Mouse (Mus musculus) C2C12 (cell line): ENCODE data around the gene Frmd4b. TPM values are rescaled to one million over a fixed set of nuclear protein-coding genes. Genes with fewer than 3 reads are reported as not detected.

Source experiments
- H3K27me3 ChIP-seq: one replicate; pipeline ENCODE4 v1.6.1; 2011; ENCODE audit not compliant: control insufficient read depth, insufficient read depth, insufficient read length
- H3K36me3 ChIP-seq: one replicate; pipeline ENCODE4 v1.6.1; 2011; ENCODE audit not compliant: control insufficient read depth, insufficient read depth
- H3K4me3 ChIP-seq: one replicate; pipeline ENCODE4 v1.5.1; 2011; ENCODE audit warnings: mild to moderate bottlenecking, control low read depth; ENCODE audit not compliant: poor library complexity, insufficient read depth, severe bottlenecking
- H3K79me2 ChIP-seq: one replicate; pipeline ENCODE4 v1.6.1; 2011; ENCODE audit not compliant: control insufficient read depth, insufficient read depth
- H3K79me3 ChIP-seq: one replicate; pipeline ENCODE4 v1.6.1; 2011; ENCODE audit warnings: low read depth, control low read depth
- H3ac ChIP-seq: one replicate; pipeline ENCODE3; 2011; ENCODE audit warnings: low read depth; ENCODE audit not compliant: control insufficient read depth, insufficient read length
- CEBPB ChIP-seq: IDR thresholded peaks from one replicate; pipeline ENCODE4 v1.6.1; 2011; ENCODE audit warnings: low read depth, mild to moderate bottlenecking, control low read depth, moderate library complexity
- CTCF ChIP-seq: IDR thresholded peaks from one replicate; pipeline ENCODE4 v1.5.1; 2011; ENCODE audit not compliant: control insufficient read depth, insufficient read depth, insufficient read length
- FOSL1 ChIP-seq: IDR thresholded peaks from one replicate; pipeline ENCODE4 v1.8.0; 2011; ENCODE audit warnings: mild to moderate bottlenecking, low read length; ENCODE audit not compliant: poor library complexity, insufficient read depth, severe bottlenecking
- MAX ChIP-seq: IDR thresholded peaks from one replicate; pipeline ENCODE4 v1.6.1; 2011; ENCODE audit warnings: mild to moderate bottlenecking, control low read depth
- MYOD1 ChIP-seq: IDR thresholded peaks from one replicate; pipeline ENCODE4 v1.6.1; 2011; ENCODE audit warnings: low read depth; ENCODE audit not compliant: control insufficient read depth, insufficient read length
- MYOG ChIP-seq: IDR thresholded peaks from one replicate; pipeline ENCODE4 v1.6.1; 2011; ENCODE audit not compliant: control insufficient read depth, insufficient read length; ENCODE audit errors: extremely low read depth
- USF1 ChIP-seq: IDR thresholded peaks from one replicate; pipeline ENCODE4 v1.6.1; 2011; ENCODE audit warnings: low read depth, mild to moderate bottlenecking, control low read depth, moderate library complexity
- polyA plus RNA-seq: library from polyadenylated mRNA; unstranded; fragments of >200 nt; fragmentation: generic; extraction: Trizol; gene quantifications from one replicate; pipeline ENCODE4 v1.2.1, GENCODE M21; 2012; ENCODE audit warnings: missing spikeins

Frmd4b gene
- polyA plus RNA-seq, 1 experiment = not detected

DNA sequence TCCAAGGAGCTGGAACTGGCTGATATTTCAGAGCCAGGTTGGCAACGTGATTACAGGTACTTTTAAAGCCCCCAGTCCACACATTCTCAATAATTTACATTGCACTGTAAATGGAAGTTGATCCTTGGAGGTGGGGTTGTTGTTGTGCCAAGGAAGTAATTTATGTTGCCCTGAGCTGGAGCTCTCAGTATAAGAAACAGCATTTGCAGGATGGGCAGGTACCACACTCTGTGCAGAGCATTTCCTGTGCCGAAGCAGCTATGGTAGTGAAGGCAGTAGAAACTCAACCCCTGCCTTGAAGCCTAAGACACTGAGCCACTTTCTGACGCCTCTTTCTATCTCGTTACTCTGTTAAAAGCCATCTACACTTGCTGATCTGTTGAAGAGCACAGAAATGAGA is 341.6 kb downstream of the Frmd4b start:
- Histone ChIP-seq H3ac (no peak overlapping the region), H3K79me2 (no peaks in the 10 kb centered on the region), H3K27me3 (peaks cover 26% of the 10 kb centered on the region), H3K79me3 (no peaks in the 10 kb centered on the region), H3K4me3 (no peak overlapping the region), H3K36me3 (no peaks in the 10 kb centered on the region)
- no peak for TF ChIP-seq MYOG
- no peak for TF ChIP-seq MYOD1
- TF ChIP-seq USF1 = no peak
- TF ChIP-seq FOSL1 = no peak
- TF ChIP-seq MAX = no peak
- TF ChIP-seq CTCF = no peak
- TF ChIP-seq CEBPB = no peak

DNA sequence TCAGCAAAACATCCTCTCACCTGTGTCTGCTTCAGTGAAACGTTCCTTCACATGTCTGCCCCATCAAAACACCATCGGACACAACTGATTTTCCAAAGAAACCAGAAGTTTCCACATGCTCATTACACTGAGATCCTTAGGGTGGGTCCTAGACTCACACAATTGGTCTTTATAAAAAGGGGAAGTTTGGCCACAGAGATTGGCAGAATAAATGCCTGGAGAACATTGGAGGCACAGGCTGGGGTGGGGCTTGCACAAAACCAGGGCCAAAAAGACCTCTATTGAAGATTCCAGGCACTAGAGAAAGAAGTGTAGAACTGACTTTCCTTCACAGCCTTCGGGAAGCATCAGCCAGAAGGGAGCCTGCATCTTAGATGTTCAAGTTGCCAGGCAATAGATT is 343.6 kb downstream of the Frmd4b start:
- Histone ChIP-seq H3K27me3 (peaks cover 11% of the 10 kb centered on the region), H3K4me3 (no peak overlapping the region), H3K79me2 (no peaks in the 10 kb centered on the region), H3K36me3 (no peaks in the 10 kb centered on the region), H3ac (no peak overlapping the region), H3K79me3 (no peaks in the 10 kb centered on the region)
- TF ChIP-seq MYOG (no peak), USF1 (no peak), CTCF (no peak), FOSL1 (no peak)

DNA sequence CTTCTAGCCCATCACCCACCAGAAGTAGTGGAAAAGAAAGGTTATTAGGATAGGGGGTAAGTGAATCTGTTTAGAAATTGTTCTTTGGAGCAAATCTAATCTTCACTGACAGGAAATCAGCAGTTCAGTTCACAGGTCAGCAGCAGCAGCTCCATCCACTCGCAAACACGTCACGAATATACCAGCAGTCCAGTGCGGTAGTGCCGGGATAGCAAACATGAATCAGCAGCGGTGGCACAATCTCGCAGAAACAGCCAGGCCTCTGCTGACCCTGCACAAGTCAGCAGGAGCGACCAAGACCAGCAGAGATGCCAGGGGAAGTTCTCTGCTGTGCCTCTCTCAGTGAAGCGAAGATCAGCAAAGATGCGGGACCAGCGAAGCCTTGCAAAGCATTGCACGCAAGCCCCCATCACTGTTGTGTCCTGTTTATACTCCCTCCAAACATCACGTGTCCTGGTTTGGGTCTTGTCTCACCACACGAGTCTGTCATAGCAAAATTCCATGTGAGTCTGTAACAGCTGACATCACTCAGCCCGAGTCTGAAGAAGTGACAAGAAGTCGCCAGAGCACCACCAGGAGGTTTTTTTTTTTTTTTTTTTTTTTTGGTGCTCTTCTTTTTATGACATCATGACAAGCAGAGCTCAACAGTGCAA is 344.2 kb downstream of the Frmd4b start:
- no peak overlapping the region for H3ac ChIP-seq
- H3K79me2 ChIP-seq = no peaks in the 10 kb centered on the region
- no peaks in the 10 kb centered on the region for H3K36me3 ChIP-seq
- no peak overlapping the region for H3K4me3 ChIP-seq
- peaks cover 11% of the 10 kb centered on the region for H3K27me3 ChIP-seq
- TF ChIP-seq CEBPB (no peak), FOSL1 (no peak), MYOG (no peak), MAX (no peak), USF1 (no peak)
- no peaks in the 10 kb centered on the region for H3K79me3 ChIP-seq

DNA sequence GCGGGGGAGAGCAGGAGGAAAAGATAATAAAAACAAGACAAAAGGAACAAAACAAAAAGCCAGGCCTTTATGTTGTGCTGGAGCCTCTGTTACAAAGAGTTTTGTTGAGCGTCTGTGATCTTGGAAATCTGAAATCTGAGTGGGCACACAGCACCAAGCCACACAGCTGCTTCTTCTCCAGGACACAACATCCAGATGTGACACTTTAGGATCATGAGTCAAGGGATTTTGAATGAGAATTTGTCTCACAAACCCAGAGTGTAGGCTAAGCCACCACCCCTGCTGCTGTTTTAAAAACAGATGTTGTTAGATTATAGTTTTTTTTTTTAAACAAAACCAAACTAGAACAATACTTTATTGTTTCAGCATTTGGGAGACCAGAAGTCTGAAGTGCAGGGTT is 345.0 kb downstream of the Frmd4b start:
- H3K79me3 ChIP-seq = no peaks in the 10 kb centered on the region
- TF ChIP-seq FOSL1 (no peak), CTCF (no peak), MYOD1 (no peak), CEBPB (no peak), MYOG (no peak), MAX (no peak), USF1 (no peak)
- H3ac ChIP-seq = no peak overlapping the region
- H3K36me3 ChIP-seq = no peaks in the 10 kb centered on the region
- no peaks in the 10 kb centered on the region for H3K79me2 ChIP-seq
- H3K27me3 ChIP-seq = peaks cover 11% of the 10 kb centered on the region
- H3K4me3 ChIP-seq = no peak overlapping the region

DNA sequence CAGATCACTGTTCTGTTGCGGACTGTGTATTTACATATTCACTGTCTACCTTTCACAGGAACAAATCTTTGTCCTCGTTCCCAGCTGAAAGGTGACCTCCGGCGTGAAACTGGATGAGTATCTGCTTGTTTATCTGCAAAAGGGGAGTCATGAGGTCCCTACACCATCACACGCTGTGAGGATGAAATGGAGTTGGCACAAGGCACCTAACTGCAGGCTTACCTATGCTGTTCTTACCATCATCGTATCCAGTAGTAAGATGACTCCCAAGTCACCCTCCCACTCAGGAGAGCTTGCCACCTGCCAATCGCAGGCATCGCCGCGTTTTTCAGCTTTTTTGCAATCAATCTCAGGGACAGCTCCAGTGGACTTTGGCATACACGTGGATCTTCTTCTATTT is 347.7 kb downstream of the Frmd4b start:
- peaks cover 9% of the 10 kb centered on the region for H3K27me3 ChIP-seq
- H3K4me3 ChIP-seq = no peak overlapping the region
- H3K79me3 ChIP-seq = no peaks in the 10 kb centered on the region
- H3K79me2 ChIP-seq = no peaks in the 10 kb centered on the region
- TF ChIP-seq MYOD1 = no peak
- no peak for TF ChIP-seq USF1
- no peak for TF ChIP-seq FOSL1
- no peak for TF ChIP-seq CEBPB
- TF ChIP-seq MAX = no peak
- TF ChIP-seq MYOG = no peak
- TF ChIP-seq CTCF = no peak
- H3ac ChIP-seq = no peak overlapping the region
- no peaks in the 10 kb centered on the region for H3K36me3 ChIP-seq

DNA sequence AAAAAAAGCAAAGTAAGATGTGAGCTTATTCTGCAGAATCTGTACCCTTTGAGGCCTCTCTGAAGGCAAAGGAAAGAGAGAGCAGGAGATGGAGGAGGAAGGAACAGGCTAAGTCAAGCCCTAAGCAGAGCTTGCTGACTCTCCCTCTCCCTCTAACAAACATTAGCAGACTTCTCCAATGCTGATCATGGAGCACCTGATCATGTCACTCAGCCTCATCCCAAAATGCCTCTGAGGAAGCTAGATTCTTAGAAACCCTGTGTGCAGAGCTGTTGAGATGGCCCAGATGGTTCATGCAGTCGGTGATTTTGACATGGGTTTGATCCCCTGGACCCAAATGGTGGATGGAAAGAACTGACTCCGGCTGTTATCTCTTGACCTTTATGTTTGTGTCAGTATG is 350.2 kb downstream of the Frmd4b start:
- Histone ChIP-seq H3K4me3 (no peak overlapping the region), H3ac (no peak overlapping the region), H3K79me2 (no peaks in the 10 kb centered on the region), H3K79me3 (no peaks in the 10 kb centered on the region), H3K36me3 (no peaks in the 10 kb centered on the region), H3K27me3 (no peaks in the 10 kb centered on the region)
- TF ChIP-seq MAX (no peak), MYOD1 (no peak), CTCF (no peak), MYOG (no peak), CEBPB (no peak), FOSL1 (no peak), USF1 (no peak)
